Mouse (Mus musculus) gastrocnemius, postnatal 36 days (tissue): ENCODE results near the gene A830018L16Rik. TPM values are rescaled to one million over a fixed set of nuclear protein-coding genes. Genes with fewer than 3 reads are reported as not detected.

Source experiments
- DNase-seq, 2 experiments: peaks; one replicate each; pipeline ENCODE4 v3.0.0; 2022
- intact Hi-C: fragments of 180-260 bp; cut with DNase I; formaldehyde crosslinking; loops from one replicate; pipeline ENCODE4 v1.15.1; 2025
- total RNA-seq, 2 experiments: library from RNA; stranded (reverse); gene quantifications; 2 replicates each; pipeline ENCODE4 v1.2.3; 2021

The A830018L16Rik gene
- total RNA-seq, 2 experiments from 2014 or later: not detected

DNA sequence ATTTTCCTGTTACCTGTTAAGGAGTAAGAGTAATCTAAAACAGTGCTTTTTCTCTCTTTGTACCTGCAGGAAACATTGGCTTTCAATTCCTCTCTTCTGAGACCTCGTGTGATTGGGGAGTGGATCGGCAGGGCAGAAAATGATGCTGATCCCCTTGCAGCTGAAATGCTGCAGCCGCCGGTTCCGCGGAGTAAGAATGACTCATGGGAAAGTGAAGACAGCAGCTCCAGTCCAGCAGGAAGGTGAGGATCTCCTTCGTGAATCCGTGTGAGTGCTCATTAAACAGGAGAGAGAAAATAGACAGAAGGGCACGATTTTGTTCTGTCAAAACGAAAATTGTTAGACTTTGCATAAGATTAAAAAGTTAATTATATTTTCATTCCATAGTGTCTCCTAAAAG is 174.4 kb downstream of the A830018L16Rik start:
- intact Hi-C loops: no loop called here
- DNase-seq: no peak

DNA sequence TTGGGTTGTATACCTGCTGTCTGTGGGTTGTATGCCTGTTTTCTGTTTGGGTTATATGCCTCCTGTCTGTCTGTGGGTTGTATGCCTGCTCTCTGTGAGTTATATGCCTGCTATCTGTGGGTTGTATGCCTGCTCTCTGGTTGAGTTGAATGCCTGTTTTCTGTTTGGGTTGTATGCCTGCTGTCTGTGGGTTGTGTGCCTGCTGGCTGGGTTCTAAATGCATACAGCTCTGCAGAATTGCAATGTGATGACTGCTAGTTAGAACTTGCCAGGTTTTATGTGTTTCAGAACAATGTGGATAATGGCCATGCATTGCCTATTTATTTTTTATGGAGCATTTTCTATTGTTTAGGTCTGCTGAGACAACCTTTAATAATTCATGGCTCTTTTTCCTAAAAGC is 236.2 kb downstream of the A830018L16Rik start:
- DNase-seq: no peak
- intact Hi-C loops: no loop called here

DNA sequence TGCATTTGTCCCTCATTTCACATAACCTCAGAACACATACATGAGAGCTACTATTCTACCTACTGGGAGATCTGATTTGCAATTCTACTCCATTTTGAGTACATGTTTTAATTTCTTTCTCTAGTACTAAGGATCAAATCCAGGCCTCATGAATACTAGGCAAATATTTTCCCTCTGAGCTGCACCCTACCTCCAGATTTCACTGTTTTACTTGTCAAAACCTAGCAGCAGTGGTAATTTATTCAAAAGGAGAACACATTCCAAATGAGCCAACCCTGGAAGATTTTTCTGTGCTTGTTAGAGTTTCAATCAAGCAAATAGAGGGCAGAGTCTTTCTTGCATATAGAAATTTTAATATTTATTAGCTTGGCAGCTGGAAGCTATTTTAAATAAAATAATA is 238.9 kb downstream of the A830018L16Rik start:
- no peak for DNase-seq
- intact Hi-C loops: no loop called here

DNA sequence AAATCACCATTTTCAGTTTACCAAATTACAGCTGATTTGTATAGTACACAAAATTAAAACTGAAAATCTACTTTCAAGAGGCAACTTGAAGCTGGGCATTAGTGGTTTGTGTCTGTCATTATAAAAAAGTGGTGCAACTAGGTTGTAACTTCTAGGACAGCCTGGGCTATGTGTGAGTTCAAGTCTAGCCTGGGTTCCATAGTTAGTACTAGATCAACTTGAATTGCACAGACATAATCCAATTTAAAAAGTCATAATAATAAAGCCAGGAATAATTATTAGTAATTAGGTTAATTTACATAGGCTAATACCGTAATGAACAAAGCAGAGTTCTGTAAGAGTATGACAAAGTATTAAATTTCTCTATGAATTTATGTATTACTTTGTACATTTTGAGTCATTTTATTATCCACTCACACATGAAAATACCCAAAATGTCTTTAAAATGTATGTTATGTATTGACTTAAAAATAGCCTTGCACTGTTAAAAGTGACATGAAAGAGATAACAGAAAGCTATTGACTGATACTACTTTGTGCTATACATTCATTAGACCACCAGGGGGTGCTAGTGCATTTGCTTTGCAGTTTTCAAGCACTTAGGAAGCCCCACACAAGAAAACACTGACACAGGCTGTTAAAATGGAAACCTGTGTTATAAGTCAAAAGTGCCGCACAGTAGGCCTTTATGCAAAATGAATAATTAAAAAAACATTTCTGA is 243.6 kb downstream of the A830018L16Rik start:
- no peak for DNase-seq
- intact Hi-C loops: loop anchor here (2.0 kb wide), 1 partner anchor 1179 kb away; no protein-coding TSS in a partner anchor

DNA sequence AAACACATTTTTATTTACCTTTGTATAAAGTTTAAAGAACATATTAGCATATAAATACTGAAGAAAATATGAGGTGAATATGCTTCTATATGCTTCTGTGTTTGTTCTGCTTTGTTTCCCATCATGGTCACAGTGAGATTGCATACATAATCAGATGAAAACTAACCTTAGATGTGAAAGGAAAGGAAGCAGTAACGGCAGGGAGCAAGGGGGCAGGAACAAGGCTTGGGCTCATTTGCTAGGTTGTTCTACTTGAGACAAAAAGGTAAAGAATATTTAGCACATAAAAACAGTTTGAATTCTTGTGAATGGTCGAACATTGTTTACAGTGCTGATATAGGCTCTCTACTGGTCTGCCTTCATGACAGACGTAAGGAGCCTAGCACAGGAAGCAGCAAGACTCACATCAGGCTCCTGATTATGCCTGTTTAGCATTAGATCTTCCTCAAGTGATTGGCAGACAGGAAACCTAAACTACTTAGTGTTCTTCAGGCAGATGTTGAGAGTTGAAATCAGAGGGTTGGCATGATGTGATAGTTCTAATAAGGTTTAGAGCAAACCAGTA is 244.2 kb downstream of the A830018L16Rik start:
- intact Hi-C loops: no loop called here
- no peak for DNase-seq

DNA sequence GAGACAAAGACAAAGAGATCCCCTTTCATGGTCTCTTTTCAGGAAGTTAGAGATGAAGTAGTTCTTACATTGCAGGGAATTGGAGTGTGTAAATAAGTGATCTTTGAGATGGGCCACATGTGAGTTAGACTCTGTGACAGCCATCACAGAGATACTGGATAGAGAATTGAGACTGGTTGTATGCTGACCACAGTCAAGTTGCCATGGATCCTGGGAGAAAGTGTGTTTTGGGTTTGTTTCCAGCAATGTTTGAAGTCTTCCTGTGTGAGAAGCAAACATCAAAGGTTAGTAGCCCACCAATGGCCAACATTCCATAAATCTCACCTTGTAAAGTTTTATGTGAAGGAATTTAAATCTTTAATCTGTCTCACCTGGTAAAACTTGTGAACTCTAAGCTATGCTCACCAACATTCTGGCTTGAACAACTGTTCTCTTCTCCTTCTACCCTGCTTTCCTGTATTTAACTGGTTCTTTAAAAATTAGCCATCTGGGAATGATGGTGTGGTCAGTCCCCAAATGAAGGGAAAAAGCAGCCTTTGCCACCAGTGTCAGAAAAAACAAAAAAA is 330.9 kb downstream of the A830018L16Rik start:
- DNase-seq: no peak
- intact Hi-C loops: no loop called here

DNA sequence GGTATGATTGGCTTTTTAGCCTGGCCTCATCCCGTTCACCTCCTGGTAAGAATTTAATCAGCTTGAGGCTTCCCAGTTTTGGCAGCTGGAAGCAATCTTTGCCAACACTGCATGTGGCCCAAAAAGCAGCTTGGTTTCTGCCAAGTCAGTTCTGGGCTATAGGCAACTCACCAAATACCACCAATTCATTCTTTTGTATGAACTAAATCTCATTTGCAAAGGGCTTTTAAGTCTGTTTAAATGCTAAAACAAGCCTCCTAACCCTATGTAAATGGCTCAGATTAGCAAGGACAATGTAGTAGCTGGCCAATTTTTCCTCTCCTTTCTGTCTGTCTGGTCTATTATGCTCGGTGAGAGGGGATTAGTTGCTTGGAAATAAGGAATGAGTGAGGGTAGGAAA is 334.5 kb downstream of the A830018L16Rik start:
- no peak for DNase-seq
- intact Hi-C loops: no loop called here

DNA sequence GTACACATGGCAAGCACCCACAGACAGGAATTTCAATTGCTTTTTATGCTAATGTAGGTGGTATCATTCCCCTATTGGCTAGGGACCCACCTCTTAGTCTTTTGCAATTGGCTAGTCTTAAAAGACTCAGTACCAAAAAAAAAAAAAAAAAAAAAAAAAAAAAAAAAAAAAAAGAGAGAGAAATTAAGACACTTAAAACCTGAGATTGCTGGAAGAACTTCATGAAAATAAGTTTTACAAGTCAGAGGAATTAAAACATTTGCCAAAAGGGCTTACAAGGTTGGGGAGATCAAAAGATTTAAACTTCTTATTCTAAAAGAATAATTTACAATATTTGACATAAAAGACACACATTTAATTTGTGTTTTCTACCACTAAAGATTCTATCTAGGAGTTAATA is 336.2 kb downstream of the A830018L16Rik start:
- no peak for DNase-seq
- intact Hi-C loops: no loop called here

DNA sequence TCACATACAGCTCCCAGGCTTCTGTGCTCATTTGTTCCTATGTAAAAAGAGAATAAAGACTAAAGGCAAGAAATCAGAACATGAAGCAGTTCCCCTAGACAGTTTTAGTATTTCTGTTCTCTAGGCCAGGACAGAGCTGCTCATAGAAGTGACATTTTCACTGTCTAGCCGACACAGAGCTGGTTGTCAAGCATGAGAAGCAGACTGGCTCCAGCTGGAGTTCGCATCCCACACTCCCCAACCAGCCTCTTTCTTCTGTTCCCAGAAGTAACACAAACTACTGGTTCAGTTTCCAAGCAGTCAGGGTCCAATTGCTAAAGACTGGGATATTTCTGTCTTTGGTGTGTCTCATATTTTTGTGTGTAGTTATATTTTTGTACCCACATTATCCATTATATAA is 336.7 kb downstream of the A830018L16Rik start:
- intact Hi-C loops: no loop called here
- no peak for DNase-seq

DNA sequence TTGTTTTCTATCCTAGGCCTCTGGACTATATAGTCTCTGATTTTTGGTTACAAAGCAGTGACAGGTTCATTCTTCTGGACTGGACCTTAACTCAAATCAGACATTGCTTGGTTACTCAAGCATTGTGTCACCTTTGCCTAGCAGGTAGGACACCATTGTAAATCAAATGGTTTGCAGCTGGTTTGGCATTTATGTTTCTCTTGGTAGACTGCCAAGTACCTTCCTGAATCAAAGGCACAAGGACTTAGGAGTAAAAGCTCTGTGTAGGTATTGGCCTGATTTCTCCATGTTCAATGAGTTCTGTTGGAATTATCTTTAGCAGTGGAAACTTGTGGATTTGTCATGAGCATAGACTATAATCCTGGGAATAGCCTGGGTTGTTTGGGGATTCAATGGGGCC is 338.1 kb downstream of the A830018L16Rik start:
- intact Hi-C loops: no loop called here
- no peak for DNase-seq

DNA sequence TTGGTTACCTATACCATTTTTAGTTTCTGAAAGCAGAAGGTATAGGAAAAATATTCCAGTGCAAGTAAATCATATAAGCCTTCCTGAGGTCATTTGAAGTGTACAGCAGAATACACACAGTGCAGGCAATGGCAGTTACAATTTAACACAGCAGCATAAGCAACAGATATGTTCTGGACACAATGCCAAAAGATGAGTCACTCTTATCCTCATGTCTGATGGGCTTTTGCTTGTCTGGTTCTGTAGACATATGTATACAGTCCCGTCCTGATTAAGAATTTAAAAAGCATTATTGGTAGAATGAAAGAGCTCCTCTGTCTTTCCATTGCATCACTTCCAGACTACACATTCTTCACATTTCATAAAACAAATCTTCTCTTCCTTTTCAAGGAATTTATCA is 374.4 kb downstream of the A830018L16Rik start:
- intact Hi-C loops: no loop called here
- DNase-seq: no peak

DNA sequence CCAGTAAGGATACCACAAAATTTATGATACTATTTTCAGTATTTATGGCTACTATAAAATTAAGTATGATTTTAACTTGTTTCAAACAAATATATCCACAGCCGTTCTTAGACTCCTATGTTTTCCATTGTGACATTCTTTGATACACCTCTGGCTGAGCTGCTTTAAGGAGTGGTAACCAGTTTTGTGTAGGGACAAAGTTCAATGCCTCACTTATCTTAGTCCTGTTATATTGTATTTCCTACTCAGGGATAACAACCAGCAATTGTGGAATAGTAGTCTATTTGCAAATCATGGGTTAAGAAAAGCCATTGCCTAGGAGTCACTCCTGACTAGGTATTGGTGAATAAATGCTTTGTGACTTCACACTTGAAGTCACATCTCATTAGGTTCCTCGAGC is 378.9 kb downstream of the A830018L16Rik start:
- intact Hi-C loops: no loop called here
- DNase-seq: no peak

DNA sequence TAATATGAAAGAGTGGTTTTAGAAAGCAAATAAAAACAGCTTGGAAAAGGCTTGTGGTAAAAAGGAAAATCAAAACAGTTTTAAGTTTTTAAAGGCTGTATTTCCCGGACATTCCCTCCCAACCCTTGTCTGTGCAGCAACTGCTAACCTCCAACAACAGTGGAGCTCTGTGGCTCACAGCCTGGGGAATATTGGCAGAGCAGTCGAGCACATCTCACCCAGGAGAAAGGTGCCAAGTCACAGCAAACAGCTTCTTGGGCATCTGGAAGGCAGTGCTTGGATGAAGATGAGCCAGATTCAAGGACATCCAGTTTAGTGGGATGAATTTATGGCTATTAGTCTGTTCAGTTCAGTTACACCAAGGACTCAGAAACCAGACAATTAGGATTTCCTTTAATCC is 381.8 kb downstream of the A830018L16Rik start:
- DNase-seq: peak in 1 of 2 experiments; percentile 10
- intact Hi-C loops: no loop called here

DNA sequence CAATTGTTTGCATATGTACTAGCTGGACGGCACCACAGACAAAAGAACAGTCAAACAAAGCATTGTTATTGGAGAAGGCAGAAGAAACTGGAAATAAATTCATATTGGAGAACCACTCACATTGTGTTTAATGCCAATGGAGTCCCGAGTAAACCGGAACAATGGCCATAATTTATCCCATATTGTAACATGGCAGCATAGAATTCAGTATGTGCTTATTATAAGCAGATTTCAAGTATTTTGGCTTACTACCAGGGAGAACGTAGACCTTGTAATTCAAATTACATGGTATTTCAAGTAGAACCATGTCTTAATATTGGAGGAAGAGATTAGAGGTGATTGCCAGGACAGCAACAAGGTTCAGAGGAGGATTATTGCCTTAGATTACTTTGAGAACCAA is 458.9 kb downstream of the A830018L16Rik start:
- intact Hi-C loops: no loop called here
- no peak for DNase-seq

DNA sequence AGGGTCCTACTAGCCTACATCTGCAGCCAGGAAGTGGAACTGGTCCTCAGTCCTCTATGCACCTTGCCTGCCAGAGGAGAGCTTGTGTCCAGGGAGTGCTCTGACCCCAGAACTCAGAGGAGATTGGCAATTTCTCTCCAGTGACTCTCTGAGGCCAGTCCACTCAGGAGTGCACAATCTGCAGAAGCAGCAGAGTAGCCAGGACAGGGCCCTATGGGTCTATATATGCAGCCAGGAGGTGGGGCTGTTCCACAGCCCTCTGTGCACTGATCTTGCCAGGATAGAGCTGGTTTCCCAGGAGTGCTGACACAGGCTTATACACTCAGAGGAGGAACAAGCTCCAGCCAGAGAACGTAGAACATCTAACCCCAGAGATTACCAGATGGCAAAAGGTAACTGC is 459.7 kb downstream of the A830018L16Rik start:
- intact Hi-C loops: no loop called here
- DNase-seq: no peak

DNA sequence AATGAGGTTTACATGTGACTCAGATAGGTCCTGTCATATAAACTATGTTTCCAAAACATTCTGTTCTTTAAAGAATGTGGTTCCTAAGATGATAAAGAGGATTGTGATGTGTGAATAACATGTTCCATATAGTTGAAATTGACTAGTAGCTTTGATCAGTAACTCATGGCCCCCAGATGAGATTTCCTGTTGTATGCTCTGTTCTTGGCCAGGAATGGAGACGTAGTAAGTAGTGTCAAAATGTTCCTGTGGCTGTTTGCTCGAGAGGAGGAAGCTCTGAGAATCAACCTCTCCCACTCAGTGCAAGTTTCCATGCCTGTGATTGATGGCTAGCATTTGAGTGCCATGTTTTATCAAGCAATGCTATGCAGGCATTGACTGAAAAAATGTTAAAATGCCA is 467.8 kb downstream of the A830018L16Rik start:
- no peak for DNase-seq
- intact Hi-C loops: no loop called here

DNA sequence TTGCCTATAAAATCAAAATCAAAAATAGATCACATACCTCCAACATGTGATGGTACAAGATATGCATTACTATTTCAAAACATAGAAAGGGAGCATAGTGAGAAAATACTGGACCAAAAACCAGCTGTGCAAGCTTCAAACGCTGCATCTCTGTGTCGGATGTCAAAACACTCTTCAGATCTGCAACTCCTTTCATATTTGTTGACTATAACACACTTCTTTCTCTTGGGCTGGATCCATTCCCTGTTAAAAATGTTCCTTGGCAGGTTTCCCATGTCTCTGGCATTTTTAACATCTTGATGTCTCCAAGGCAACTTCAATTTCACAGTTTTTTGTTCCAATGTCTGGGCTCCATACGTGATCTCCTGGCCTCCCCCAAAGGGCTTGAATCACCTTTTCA is 481.8 kb downstream of the A830018L16Rik start:
- DNase-seq: no peak
- intact Hi-C loops: no loop called here

DNA sequence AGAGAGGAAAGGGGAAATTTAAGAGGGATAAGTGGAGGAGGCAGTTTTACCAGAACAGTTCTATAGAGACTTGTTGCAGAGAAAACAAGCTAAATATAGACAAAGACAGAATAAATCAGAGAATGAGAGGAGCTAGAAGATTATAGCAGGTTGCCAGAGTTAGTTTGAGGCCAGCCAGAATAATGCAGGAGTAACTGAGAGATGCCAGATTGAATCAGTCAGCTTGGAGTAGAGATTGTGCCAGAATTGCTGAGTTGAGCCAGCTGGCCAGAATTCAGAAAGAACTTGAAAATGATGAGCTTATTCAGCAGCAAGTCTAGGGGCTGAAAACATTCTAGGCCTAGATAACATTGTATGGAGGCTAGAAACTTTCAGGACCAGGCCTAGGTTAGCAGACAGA is 502.0 kb downstream of the A830018L16Rik start:
- intact Hi-C loops: no loop called here
- no peak for DNase-seq

DNA sequence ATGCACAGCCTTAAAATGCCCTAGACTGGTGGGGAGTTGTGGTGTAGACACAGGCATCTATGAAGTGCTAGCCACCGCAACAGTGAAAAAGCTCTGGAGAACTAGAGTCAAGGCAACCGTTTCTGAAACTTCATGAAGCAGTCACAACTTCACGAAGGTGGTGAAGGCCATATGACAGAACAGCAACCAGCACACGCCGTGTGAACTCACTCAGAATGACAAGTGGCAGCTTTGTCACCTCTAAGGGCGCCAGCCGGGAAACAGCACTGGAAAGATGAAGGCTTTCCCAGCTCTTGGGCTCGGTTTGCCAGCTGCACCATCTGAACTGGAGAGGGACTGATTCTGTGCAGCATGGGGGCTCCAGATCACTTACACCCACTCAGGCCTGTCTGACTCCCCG is 523.1 kb downstream of the A830018L16Rik start:
- DNase-seq: no peak
- intact Hi-C loops: no loop called here

DNA sequence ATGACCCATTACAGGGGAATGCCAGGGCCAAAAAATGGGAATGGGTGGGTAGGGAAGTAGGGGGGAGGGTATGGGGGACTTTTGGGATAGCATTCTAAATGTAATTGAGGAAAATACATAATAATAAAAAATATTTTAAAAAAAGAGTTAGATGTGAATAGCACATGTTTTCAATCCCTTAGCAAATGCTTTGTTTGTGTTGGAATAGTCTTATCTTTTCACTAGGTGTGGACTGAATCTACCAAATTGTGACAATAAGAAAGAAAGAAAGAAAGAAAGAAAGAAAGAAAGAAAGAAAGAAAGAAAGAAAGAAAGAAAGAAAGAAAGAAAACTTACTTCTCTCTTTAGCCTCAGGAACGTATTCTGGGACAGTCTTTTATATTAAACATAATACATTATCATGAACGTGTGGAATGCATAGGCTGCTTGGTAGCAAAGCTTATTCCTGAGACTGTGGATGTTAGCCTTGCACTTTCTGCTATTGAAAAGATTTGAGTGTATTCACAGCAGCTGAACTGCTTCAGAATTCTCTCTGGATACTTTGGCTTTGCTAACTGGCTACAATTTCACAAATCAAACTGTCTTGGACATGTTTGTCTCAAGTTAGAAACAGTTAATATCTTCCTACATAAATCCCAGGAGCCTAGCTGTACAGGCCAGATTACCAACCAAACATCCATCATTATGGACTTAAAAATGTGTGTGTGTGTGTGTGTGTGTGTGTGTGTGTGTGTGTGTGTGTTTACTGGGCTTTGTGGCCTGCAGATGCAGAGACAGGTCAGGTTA is 545.7 kb downstream of the A830018L16Rik start:
- intact Hi-C loops: no loop called here
- no peak for DNase-seq

DNA sequence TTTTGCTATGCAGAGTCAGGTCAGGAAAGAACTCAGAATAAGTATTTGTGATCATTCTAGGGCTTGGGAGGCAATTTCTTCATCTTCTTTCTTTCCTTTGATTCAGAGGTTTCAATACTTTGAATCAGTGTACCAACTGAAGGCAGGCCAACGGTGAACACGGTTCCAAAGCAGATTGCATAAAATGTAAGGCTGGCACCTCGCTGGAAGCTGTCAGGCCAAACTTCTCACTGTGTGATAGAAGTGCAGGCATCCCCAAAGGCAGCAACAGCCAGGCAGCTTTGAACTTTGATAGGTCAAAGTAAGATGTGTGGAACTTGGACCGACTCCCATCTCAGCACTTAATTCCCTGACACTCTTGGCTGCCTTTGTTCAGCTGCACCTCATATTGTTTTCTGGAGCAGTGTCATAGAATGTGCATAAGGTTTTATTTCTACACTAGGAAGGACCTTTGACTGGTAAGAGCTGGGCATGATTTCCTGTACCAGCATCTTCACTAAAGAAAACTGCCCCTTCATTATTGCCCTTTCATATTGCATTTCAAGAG is 568.8 kb downstream of the A830018L16Rik start:
- intact Hi-C loops: no loop called here
- DNase-seq: no peak
